Mouse (Mus musculus): ENCODE results near the gene Uggt2.
"Not testable (repeated sequence)": the region's sequence is repeated elsewhere in the genome, so short reads cannot be mapped to it uniquely, and the experiment has no call there.

Uggt2 gene

DNA sequence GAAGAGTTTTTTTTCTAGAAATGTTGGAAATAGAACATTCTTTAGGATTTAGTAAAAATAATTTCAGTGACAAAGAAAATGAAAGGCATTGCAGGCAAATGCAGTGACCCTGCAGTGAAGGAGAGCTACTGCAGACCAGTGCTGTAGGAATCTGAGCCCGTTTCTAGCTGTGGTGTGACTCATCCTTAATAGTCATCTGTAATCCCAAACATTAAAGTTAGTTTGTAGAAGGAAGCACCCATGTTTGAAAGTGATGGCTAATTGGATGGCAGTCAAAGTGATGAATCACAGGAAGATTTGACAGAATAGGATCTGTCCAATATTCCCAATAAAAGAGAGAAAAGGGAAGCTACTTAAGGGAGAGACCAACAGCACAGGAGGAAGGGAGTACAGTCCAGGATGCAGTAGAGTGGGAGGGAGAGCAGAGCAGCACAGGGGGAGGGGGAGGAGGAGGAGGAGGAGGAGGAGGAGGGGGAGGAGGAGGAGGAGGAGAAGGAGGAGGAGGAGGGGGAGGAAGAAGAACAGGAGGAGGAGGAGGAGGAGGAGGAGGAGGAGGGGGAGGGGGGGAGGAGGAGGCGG lies 71.5 kb downstream of the Uggt2 start:
- no peak for DNase-seq

DNA sequence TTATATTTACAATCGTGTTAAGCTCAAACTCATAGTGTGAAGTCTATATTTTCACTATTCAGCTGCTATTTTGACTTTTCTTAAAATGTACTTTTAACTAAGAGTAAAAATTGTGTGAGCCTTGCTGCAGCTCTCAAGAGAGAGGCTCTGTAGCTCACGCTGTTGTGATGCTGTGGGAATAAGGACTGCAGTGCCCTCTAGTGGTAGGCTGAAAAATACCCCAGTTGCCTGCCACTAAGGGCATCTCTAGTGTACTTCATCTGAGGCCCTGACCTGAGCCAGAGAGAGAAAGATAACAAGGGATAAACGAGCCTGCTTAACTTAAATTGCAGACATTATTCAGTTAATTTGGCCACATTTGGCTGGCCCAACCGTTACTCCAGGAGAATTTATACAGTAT lies 72.1 kb downstream of the Uggt2 start:
- peak; percentile 66 to 70 for DNase-seq

DNA sequence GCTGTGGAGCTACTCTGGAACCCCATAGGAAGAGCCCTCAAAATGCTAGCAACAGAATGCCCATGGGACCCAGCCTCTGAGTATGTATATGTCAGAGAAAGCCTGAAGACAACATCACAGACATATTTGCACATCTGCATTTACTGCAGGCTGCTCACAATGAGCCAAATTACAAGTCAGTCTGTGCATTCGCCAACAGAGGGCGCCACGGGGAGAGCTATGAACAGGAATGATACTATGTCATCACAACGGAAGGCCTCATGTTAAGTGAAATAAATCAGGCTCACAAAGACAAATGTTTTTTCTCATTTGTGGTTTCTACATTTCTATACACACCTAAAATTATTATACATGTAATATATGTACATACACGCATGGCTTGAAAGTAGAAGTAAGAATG lies 73.3 kb downstream of the Uggt2 start:
- DNase-seq: peak; percentile 34 to 41

DNA sequence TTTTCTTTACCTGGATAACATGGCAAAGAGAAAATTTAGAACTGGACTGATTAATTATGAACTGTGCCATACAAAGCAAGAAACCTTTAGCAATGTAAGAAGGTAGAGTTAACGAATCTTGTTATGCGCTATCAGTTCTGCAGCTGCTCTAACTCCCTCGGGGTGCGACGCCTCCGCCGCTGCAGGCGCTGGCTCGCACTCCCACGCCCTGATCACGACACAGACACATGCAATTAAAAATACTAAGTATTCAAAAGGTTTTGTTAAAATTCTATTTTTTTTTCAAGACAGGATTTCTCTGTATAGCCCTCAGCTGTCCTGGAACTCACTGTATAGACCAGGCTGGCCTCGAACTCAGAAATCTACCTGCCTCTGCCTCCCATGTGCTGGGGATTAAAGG lies 85.7 kb downstream of the Uggt2 start:
- DNase-seq: no peak

DNA sequence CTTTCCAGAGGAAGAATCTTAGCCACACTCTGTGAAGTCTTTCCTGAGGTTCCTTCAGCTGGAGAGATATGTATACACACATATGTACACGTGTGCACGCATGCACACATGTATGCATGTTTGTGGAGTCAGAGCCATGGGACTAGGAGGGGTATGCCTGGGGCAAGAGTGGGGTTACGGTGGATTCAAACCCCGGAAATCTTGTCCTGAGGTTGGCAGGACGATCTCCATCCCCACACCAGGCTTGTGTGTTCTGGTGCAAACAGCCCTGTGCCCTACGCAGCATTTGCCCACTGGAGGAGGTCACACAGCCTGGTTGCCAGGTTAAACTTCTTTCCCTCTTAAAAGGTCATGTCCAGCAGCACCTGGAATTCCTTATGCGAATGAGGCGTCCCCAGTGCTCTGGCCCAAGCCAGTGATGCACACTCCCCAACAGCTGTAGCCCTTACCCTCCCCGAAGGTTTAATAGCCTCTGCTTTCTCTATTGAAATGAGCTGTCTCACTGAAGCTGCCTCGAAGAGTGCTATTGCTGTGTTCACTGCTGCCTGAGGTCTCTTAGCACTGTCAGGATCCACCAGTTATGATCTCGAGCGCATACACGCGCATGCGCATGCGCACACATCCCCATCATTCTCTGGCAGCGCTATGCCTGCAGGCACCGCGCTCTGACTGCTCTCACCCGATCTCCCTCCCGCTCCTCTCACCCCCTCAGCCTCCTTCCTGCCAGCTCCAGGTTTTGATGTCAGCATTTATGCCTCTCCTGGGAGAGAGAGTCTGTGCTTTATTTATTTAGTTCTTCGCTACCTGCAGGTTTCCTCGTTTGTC lies 86.4 kb downstream of the Uggt2 start:
- peak; percentile 85 to 86 for DNase-seq

DNA sequence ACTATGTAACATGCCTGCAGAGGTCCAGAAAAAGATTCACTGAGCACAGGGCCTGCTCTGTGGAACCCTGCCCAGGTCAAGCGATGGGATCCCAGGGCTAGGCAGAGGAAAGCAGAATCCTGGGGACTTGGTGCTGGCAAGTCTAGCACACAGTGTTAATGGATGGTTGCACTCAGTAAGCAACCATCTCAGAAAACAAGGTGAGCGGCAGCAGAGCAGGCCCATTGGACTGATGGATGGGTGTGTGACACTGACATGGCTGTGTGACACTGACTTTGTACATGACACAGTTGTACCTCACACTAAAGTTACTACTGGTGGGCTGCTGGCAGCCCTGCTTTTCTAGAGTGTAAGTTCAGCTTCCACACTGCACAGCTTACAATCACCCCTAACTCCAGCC lies 89.7 kb downstream of the Uggt2 start:
- no peak for DNase-seq

DNA sequence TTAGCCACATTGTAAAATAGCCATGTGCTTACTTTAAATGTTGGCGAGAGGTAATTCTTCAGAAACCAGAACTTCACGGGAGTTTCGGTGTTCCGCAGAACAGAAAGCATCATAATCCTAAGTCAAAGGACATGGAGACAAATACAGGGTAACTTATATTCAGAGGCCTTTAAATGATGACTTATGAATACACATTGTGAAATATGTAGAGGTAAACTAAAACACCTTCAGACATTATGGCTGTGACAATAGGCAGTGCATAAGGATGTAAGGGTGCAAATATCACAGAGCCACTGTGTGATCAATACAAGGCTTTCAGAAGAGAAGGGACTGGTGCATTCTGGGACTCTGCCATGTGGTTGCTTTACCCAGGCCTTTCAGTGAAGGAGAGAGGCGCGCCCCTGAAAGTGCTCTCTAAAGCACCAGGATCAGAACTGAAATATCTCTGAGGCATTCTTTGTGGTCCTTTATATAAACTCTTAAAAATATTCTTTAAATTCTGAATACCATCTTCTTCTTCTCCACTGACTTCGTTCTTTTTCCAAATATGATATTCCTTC lies 91.1 kb downstream of the Uggt2 start:
- DNase-seq: peak in 1 of 2 experiments; percentile 24

DNA sequence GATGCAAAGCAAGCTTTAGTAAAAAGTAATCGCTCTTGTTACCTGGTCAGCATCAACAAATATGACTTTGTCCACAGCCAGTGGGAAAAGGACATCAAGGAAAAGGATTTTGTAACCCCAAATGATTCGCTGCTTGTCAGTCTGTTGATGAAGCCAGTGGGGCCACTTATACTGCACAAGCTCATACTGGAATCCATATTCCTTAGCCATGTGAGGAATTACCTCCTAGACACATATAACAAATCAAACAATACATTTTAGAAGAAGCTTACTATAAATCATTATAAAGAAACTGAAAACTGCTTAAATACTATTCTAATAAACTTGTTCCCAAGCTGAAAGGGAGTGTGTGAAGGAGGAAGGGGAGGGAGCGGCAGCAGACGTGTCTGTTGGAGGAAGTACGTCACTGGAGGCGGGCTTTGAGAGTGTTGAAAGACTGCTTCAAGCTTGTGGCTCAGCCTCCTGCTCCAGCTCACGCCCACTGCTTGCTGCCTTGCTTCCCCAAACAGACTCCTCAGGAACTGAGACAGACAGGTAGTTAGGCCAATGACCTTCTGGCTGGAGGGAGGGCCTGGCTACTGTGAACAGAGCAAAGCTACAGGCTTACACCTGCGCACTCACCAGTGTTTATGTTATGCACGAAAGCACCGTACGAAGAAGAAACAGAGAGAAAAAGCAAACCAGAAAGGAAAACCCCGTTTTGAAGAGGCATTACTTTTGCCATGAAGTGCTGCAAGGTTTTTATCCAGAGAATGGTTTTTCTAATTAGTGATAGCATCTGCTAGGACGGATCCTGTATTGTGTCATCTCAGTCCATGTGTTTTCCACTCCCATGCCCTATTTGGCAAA lies 91.9 kb downstream of the Uggt2 start:
- DNase-seq: peak; percentile 99

DNA sequence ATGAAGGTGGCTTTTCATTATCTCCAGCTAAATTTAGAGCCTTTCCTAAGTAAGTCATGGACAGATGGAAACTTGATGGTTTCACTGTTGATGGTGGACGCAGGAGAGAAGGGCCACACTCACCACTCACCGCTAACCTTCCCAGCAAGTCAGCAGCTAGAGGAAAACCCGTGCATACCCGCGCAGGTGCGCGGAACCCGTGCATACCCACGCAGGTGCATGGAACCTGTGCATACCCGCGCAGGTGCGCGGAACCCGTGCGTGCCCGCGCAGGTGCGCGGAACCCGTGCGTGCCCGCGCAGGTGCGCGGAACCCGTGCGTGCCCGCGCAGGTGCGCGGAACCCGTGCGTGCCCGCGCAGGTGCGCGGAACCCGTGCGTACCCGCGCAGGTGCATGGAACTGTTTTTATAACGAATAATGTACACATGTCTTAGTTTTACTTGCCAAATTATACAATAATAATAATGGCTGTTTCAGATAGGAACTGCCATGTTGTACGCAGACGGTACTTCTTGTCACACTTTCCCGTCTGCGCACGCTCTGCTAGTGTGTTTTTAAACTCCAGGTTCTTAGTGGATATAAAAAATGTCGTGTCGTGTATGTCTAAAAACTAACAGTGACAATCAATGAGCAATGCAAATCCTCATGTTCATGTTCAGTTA lies 92.7 kb downstream of the Uggt2 start:
- peak; percentile 46 to 51 for DNase-seq

DNA sequence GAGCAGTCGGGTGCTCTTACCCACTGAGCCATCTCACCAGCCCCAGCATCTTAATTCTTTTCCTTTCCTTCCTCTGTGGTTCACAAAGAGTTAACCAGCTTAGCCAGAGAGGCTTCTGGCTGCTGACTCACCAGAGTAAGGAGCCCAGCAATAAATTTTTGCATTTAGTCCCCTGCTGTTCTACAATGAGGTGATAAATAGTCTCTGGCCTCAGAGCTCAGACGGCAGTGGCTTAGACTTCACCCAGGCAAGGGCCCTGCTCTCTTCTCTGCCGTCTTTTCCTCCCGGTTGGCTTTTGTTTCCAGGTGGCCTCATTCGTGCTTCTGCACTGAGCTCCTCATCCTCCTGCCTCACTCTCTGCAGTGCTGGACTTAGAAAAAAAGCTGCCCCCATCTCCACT lies 93.4 kb downstream of the Uggt2 start:
- DNase-seq: peak in 1 of 2 experiments; percentile 33

DNA sequence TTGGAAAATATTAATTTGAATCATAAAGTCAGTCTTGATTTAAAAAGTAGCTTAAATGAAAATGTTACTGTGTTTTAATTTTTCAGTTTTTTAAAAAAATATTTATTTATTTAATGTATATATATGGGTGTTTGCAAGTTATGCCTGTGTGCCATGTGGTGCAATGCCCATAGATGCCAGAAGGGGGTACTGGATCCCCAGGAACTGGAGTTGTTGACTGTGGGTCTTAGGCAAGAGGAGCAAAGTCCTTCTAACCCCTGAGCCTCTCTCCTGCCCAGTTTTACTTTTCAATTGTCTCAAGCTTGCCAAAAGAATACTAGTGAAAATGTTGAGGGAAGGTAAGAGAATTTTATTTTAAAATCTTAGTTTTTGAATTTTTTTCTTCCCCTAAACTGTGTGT lies 95.9 kb downstream of the Uggt2 start:
- peak; percentile 34 to 39 for DNase-seq

DNA sequence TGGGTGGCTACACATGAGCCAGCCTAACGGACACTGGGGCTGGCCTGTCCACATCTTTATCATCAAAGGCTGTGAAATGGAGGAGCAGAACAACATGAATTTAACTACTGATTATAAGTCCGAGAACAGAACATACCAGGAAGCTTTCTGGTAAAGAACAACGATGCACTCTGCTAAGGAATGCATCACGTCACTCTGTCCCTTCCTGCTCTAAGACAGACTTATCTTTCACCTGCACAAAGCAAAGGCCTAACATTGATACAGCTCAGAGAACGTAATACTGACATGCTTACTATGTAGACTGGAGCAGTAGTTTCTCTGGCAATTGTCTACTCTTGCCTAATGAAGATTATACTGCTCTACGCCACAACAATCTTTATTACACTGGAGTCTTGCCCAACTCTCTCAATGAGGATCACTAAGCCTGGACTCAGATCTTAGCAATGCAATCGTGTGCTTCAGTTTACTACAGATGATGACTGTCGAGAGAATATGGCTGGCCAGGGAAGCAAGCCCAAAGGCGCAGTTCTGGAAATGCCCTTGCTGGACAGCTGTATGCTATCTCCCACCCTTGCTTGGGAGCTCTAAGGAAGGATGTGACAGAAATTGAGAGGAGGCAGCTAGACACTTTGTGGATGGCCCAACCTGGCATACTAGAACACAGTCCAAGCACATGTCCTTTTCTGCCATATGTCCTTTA lies 103.9 kb downstream of the Uggt2 start:
- no peak for DNase-seq

DNA sequence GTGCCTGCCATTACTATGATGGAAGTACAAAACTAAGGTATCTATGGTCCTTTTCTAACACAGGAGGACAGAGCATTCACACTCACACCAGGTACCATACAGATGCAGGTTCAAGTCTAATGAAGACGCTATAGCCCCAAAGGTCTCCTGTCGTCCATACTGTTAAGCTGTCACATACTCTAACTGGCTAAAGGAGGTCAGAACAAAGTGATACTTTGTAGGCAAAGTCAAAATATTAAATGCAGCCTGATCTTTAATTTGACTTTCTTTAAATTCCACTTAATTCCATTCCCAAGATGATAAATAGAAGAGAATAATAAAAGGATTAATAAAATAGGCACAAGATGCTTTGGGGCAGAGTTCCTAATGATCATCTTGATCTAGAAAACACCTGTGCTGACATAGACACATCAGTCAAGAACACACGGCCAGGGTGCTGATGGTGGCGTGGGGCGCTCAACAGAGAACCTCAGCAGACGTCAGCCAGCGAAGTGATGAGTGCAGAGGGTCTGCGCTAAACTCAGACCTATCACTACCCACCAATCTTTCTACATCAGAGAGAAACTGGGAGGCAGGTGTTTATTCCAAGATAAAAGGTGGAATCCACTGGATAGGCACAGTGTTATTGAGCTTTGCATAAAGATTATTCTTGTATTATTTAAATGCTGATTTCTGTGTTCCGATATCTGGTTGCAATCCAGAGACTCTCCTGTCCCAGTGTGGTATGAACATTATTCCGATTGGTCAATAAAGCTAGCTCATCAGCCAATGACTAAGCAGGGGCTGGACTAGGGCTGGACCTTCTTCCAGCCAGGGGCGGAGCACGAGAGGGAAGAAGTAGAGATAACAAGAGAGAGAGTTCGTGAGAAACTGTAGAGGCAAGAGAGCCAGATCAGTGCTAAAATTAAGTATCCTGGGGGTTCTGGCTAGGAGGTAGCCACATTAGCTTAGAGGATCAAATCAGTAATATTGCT lies 111.4 kb downstream of the Uggt2 start:
- DNase-seq: no peak

DNA sequence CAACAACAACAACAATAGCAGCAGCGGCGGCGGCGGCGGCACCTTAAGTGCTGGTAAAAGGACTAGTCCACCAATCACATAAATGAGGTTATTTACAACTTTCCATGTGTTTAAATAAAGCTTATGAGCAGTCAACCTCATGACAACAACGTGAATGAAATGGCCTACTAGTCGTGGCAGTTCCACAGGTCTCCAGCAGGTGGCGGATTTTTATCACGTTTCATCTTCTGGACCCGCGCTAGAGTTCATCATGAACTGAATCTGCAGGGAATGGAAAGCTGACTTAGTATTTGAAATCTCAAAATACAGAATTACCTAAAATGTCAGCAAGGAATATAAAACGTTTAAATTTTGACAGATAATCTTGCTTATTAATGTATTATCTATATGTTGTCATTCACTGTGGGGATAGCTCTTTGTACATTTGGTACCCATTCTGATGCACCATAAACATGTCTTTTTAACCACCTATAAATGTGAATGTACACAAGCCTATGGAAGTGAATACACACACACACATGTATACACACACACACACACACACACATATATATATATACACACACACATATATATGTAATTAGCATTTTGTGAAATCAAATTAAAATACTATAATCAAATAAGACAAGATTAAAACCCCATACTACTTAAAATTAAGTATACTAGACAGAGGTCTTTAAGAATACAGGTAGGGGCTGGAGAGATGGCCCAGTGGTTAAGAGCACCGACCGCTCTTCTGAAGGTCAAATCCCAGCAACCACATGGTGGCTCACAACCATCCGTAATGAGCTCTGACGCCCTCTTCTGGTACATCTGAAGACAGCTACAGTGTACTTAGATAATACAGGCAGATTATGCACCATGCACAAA lies 112.3 kb downstream of the Uggt2 start:
- peak; percentile 82 to 89 for DNase-seq

DNA sequence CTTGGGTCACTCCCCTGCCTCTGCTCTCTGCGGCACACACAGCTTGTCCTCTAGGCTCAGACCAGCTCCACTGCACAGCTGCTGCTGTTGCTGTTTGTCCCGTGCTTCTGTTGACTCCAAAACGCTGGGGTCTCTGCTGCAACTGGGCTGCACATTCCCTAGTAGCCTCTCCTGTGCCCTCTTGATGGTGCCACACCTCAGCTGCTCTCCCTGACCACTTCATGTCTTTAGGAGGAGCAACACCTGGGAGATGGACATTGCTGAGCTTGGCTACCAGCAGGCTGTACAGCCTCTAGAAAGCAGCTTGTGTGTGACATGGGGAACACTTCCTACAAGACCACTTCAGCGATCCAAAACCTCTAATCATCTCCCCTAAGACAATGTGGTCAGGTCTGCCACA lies 115.1 kb downstream of the Uggt2 start:
- DNase-seq: no peak

DNA sequence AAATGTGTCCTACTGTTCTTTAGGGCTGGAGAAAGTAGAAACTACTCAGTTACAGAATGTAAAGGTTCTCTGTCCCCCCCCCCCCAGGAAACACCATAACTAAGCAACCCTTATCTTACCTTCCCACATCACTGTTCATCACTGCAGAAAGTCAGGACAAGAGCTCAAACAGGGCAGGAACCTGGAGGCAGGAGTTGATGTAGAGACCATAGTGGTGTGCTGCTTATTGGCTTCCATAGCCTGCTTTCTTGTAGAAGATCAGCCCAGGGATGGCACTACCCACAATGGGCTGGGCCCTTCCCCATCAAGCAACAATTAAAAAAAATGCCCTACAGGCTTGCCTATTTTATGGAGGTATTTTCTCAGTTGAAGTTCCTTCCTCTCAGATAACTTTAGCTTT lies 115.8 kb downstream of the Uggt2 start:
- DNase-seq: no peak

DNA sequence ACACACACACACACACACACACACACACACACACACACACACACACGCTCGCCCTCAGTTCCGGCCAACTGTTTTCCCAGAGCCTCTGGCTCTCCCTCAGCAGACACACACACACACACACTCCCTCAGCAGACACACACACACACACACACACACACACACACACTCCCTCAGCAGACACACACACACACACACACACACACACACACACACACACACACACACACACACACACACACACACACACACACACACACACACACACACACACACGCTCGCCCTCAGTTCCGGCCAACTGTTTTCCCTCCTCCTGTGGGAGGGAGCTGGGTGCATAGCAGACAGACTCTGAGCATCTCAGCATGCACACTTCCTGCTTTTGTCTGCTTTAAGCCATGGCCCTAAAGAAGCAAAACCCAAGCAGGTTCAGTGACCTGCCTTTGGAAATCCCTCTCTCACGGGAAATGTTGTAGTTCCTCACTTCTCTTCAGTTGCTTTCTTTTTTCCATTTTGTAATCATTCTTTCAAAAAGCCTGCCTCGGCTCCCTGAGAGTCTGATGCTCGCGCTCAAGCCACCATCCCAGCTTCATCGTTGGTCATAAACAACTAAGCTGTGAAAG lies 116.7 kb downstream of the Uggt2 start:
- DNase-seq: not testable (repeated sequence)

DNA sequence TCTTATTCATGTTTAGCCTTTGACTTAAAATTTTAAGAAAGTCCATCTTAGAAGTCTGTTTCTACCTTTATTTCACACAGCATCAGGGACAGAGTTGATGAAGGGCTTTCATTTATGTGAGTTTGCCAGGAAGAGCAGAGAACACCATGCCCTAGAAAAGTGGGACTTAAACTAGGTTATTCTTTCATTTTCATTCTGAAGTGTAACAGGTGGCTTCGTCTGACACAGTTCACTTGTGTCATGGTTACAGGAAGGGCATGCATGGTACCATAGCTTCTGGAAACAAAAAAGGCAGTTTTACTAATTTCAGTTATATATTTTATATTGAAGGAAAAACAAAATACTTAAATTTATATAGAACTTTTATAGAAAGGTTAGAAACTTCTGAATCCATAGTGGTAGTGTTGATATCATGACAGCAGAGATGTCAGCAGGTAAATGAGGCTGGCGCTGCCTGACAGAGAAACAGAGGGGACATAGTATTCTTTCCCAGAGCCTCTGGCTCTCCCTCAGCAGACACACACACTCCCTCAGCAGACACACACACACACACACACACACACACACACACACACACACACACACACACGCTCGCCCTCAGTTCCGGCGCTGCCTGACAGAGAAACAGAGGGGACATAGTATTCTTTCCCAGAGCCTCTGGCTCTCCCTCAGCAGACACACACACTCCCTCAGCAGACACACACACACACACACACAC lies 117.4 kb downstream of the Uggt2 start:
- not testable (repeated sequence) for DNase-seq

DNA sequence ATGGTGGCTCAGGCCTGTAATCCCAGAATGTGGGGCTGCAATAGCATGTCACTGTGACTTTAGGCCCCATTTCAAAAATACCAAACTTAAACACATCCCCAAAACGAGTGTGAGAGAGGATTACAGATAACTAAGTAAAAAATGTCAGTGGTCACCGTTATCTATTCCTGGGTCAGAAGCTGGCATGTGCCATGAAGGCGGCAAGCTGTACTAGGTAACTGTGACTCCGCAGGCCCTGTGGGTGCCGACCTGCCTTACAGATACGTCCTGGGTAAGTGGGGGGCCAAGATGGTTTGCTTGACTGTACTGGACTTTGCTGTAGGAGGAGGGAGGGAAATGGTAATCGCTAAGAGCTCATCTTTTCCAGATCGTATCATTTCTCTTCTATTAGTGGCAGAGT lies 118.3 kb downstream of the Uggt2 start:
- DNase-seq: no peak
